Mouse (Mus musculus): ENCODE measurements at regions not wholly inside any gene's neighbourhood (a gene's known extent, or its start where the extent isn't known, plus 50 kb on each side); places are given as distances from the start of the nearest gene placed in this dataset.

- Histone ChIP-seq H3K4me2 (replicated peaks; ENCODE audit: low read depth, low read length) (no peak overlapping the region), H3K27me3 (ENCODE audit: insufficient read depth, low read length) (no peaks in the 10 kb centered on the region), H3K4me1 (ENCODE audit: insufficient read depth, low read length) (no peaks in the 10 kb centered on the region), H3K9ac (replicated peaks; ENCODE audit: low read length) (no peak overlapping the region), H3K4me3 (ENCODE audit: low read length) (no peak overlapping the region), H3K9me3 (ENCODE audit: low read length) (no peaks in the 10 kb centered on the region), H3K36me3 (ENCODE audit: insufficient read depth, low read length) (no peaks in the 10 kb centered on the region), H3K27ac (ENCODE audit: low read length) (no peak overlapping the region)
- 79% methylated on average over 10 of the region's 10 CpGs for WGBS
- ATAC-seq (ENCODE audit: low FRiP score, low TSS enrichment) = no peak
Observed at GRCm38 (mm10) chr3:35245946-35246665, 507.8 kb upstream of the Atp11b start.

DNA sequence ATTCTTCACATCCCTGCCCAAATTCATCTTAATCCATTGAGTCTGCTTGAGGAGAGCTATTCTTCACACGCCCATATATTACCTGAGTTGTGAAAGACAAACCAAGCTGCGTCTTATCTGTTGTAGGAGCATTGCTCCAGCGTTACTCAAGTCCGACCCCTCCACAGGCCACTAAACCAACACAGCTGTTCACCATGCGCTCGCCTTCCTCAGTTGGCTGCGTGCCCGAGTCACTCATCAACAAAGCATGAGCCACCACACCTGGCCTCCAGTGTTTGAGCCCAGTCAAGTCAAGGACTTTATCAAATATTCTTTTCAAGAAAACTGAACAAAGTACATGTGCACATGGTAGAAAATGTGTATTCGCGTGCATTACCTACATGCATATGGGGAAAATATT lies 504.7 kb upstream of the Atp11b start:
- Histone ChIP-seq H3K36me3 (ENCODE audit: insufficient read depth, low read length) (no peaks in the 10 kb centered on the region), H3K4me1 (ENCODE audit: insufficient read depth, low read length) (no peaks in the 10 kb centered on the region), H3K27ac (ENCODE audit: low read length) (no peak overlapping the region), H3K27me3 (ENCODE audit: insufficient read depth, low read length) (no peaks in the 10 kb centered on the region), H3K4me3 (ENCODE audit: low read length) (no peak overlapping the region), H3K9ac (replicated peaks; ENCODE audit: low read length) (no peak overlapping the region), H3K9me3 (ENCODE audit: low read length) (no peaks in the 10 kb centered on the region), H3K4me2 (replicated peaks; ENCODE audit: low read depth, low read length) (no peak overlapping the region)
- WGBS = 47% methylated on average over 10 of the region's 10 CpGs
- ATAC-seq (ENCODE audit: low FRiP score, low TSS enrichment) = no peak; the same call in 1 of the 2 replicates

GRCm38 (mm10) chr3:35250092-35250749 lies 503.7 kb upstream of the Atp11b start:
- Histone ChIP-seq H3K36me3 (ENCODE audit: insufficient read depth, low read length) (no peaks in the 10 kb centered on the region), H3K27me3 (ENCODE audit: insufficient read depth, low read length) (no peaks in the 10 kb centered on the region), H3K9ac (replicated peaks; ENCODE audit: low read length) (no peak overlapping the region), H3K4me2 (replicated peaks; ENCODE audit: low read depth, low read length) (no peak overlapping the region), H3K4me3 (ENCODE audit: low read length) (no peak overlapping the region), H3K27ac (ENCODE audit: low read length) (no peak overlapping the region), H3K4me1 (ENCODE audit: insufficient read depth, low read length) (no peaks in the 10 kb centered on the region), H3K9me3 (ENCODE audit: low read length) (no peaks in the 10 kb centered on the region)
- 78% methylated on average over 14 of the region's 14 CpGs for WGBS
- no peak for ATAC-seq (ENCODE audit: low FRiP score, low TSS enrichment)

GRCm38 (mm10) chr3:35253861-35254260 lies 500.0 kb upstream of the Atp11b start:
- ATAC-seq (ENCODE audit: low FRiP score, low TSS enrichment) = no peak
- WGBS = 77% methylated on average over 5 of the region's 5 CpGs
- no peaks in the 10 kb centered on the region for H3K9me3 ChIP-seq (ENCODE audit: low read length)
- no peaks in the 10 kb centered on the region for H3K27me3 ChIP-seq (ENCODE audit: insufficient read depth, low read length)
- no peak overlapping the region for H3K9ac ChIP-seq (replicated peaks; ENCODE audit: low read length)
- H3K4me3 ChIP-seq (ENCODE audit: low read length) = no peak overlapping the region
- no peaks in the 10 kb centered on the region for H3K4me1 ChIP-seq (ENCODE audit: insufficient read depth, low read length)
- no peak overlapping the region for H3K4me2 ChIP-seq (replicated peaks; ENCODE audit: low read depth, low read length)
- H3K36me3 ChIP-seq (ENCODE audit: insufficient read depth, low read length) = no peaks in the 10 kb centered on the region
- no peak overlapping the region for H3K27ac ChIP-seq (ENCODE audit: low read length)

DNA sequence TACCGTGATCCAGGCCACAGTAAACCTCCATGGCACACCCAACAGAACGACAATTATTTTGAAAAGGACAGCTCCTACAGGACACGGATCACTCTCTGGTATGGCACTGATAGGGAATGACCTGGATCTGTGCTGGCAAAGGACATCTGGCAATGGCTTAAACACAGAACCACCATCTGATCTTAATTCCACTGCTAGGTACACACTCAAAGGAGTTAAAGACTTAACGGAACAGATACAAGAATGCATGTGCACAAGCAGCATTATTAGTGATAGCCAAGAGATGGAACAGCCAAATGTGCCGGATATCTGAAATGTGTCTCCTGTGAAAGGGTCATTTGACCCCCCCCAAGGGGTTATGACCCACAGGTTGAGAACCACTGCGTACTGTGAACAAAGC lies 493.0 kb upstream of the Atp11b start:
- no peaks in the 10 kb centered on the region; the same call in 1 of the 2 replicates for H3K9me3 ChIP-seq (ENCODE audit: low read length)
- H3K4me1 ChIP-seq (ENCODE audit: insufficient read depth, low read length) = no peaks in the 10 kb centered on the region
- no peak overlapping the region for H3K4me2 ChIP-seq (replicated peaks; ENCODE audit: low read depth, low read length)
- H3K27me3 ChIP-seq (ENCODE audit: insufficient read depth, low read length) = no peaks in the 10 kb centered on the region
- H3K27ac ChIP-seq (ENCODE audit: low read length) = no peak overlapping the region
- no peak overlapping the region for H3K9ac ChIP-seq (replicated peaks; ENCODE audit: low read length)
- no peak overlapping the region for H3K4me3 ChIP-seq (ENCODE audit: low read length)
- WGBS = 91% methylated on average over 6 of the region's 6 CpGs
- H3K36me3 ChIP-seq (ENCODE audit: insufficient read depth, low read length) = no peaks in the 10 kb centered on the region
- no peak for ATAC-seq (ENCODE audit: low FRiP score, low TSS enrichment)

GRCm38 (mm10) chr3:35268949-35269348 lies 485.0 kb upstream of the Atp11b start:
- no peak for ATAC-seq (ENCODE audit: low FRiP score, low TSS enrichment)
- Histone ChIP-seq H3K27me3 (ENCODE audit: insufficient read depth, low read length) (no peaks in the 10 kb centered on the region), H3K9me3 (ENCODE audit: low read length) (no peaks in the 10 kb centered on the region), H3K27ac (ENCODE audit: low read length) (no peak overlapping the region), H3K36me3 (ENCODE audit: insufficient read depth, low read length) (no peaks in the 10 kb centered on the region), H3K9ac (replicated peaks; ENCODE audit: low read length) (no peak overlapping the region), H3K4me2 (replicated peaks; ENCODE audit: low read depth, low read length) (no peak overlapping the region), H3K4me1 (ENCODE audit: insufficient read depth, low read length) (0 out of 2 replicates have a peak, but pooled peaks cover 5% of the 10 kb centered on the region), H3K4me3 (ENCODE audit: low read length) (no peak overlapping the region)
- 55% methylated on average over 4 of the region's 4 CpGs for WGBS

DNA sequence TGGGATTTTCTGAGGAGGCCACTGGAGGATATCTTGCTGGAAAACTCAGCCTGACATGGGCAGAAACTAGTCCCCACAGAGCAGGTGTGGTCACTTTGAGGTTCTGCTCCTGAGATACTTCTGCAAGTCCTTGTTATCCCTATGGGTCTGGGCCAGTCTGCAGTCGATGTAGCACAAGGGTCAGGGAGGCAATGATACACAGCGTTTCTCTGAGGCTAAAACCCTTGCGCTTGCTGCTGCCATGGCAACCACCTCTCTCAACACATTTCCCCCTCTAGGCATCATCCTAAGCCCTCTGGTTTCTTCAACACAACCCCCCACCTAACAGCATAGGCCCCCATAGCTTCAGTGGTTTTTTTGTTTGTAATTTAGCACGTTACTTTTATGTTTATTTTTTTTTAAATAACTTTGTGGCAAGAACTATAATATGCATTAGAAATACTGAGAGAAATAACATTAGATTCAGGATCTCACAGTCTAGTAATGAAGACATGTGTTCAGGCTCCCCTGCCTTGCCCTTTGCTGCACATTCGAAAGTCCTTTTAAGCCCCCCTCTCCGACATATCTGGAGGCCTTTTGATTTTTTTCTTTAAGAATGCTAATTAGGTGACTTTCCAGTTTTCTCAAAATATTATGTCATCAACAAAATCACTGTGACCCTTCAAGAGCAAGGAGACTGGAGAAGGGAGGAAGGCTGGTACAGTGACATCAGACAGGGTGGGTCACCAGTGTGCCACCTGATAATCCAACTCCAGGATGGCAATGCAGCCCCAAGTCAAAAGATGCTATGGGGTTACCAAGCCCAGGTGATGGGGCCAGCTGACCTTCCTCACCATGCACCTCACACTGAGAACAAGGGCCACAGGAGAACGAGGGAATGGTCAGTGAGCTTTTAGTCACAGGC lies 483.7 kb upstream of the Atp11b start:
- no peak for ATAC-seq (ENCODE audit: low FRiP score, low TSS enrichment)
- Histone ChIP-seq H3K27me3 (ENCODE audit: insufficient read depth, low read length) (no peaks in the 10 kb centered on the region), H3K9me3 (ENCODE audit: low read length) (no peaks in the 10 kb centered on the region), H3K9ac (replicated peaks; ENCODE audit: low read length) (no peak overlapping the region), H3K4me3 (ENCODE audit: low read length) (no peak overlapping the region), H3K27ac (ENCODE audit: low read length) (no peak overlapping the region), H3K4me1 (ENCODE audit: insufficient read depth, low read length) (0 out of 2 replicates have a peak, but pooled peaks cover 5% of the 10 kb centered on the region), H3K36me3 (ENCODE audit: insufficient read depth, low read length) (no peaks in the 10 kb centered on the region), H3K4me2 (replicated peaks; ENCODE audit: low read depth, low read length) (no peak overlapping the region)
- WGBS = 67% methylated on average over 7 of the region's 7 CpGs

GRCm38 (mm10) chr3:35273546-35273945 lies 480.4 kb upstream of the Atp11b start:
- Histone ChIP-seq H3K9me3 (ENCODE audit: low read length) (no peaks in the 10 kb centered on the region), H3K36me3 (ENCODE audit: insufficient read depth, low read length) (no peaks in the 10 kb centered on the region), H3K4me3 (ENCODE audit: low read length) (no peak overlapping the region), H3K27ac (ENCODE audit: low read length) (no peak overlapping the region; the same call in 1 of the 2 replicates), H3K9ac (replicated peaks; ENCODE audit: low read length) (no peak overlapping the region), H3K27me3 (ENCODE audit: insufficient read depth, low read length) (no peaks in the 10 kb centered on the region), H3K4me2 (replicated peaks; ENCODE audit: low read depth, low read length) (no peak overlapping the region), H3K4me1 (ENCODE audit: insufficient read depth, low read length) (0 out of 2 replicates have a peak, but pooled peaks cover 3% of the 10 kb centered on the region)
- ATAC-seq (ENCODE audit: low FRiP score, low TSS enrichment) = no peak
- WGBS = 21% methylated on average over 5 of the region's 5 CpGs

DNA sequence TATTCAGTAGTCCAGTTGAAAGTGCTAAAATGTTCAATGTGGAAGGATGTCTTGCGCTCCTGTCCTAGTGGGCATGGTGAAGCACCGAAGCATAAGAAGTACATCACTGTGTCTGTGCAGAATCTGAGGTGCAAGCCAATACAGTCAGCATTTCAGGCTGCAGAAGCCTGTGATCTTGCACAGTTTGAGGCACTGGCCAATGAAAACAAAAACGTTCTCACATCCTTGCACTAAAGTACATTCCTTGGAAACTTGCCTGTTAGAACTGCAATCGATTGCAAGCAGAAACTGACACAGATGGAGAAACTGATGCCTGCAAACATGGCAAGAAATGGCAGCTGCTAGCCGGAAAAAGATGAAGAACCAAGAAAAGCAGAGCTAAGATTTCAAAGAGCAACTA lies 472.9 kb upstream of the Atp11b start:
- Histone ChIP-seq H3K27ac (ENCODE audit: low read length) (no peak overlapping the region), H3K9me3 (ENCODE audit: low read length) (no peaks in the 10 kb centered on the region), H3K36me3 (ENCODE audit: insufficient read depth, low read length) (no peaks in the 10 kb centered on the region), H3K9ac (replicated peaks; ENCODE audit: low read length) (no peak overlapping the region), H3K4me1 (ENCODE audit: insufficient read depth, low read length) (no peaks in the 10 kb centered on the region), H3K4me2 (replicated peaks; ENCODE audit: low read depth, low read length) (no peak overlapping the region), H3K27me3 (ENCODE audit: insufficient read depth, low read length) (no peaks in the 10 kb centered on the region), H3K4me3 (ENCODE audit: low read length) (no peak overlapping the region)
- ATAC-seq (ENCODE audit: low FRiP score, low TSS enrichment) = no peak
- 52% methylated on average over 5 of the region's 5 CpGs for WGBS
